Mouse (Mus musculus): ENCODE measurements around the gene Plekha7. TPM values are rescaled to one million over a fixed set of nuclear protein-coding genes. Genes with fewer than 3 reads are reported as not detected.
"Not testable (repeated sequence)": the region's sequence is repeated elsewhere in the genome, so short reads cannot be mapped to it uniquely, and the experiment has no call there.

The Plekha7 gene
- polyA plus RNA-seq, 1 experiment from 2014 or later, result 21.2 TPM

GRCm38 (mm10) chr7:116115991-116116390, 192.2 kb downstream of the Plekha7 start:
- Histone ChIP-seq H3K36me3 (no peaks in the 10 kb centered on the region), H3K9me3 (no peaks in the 10 kb centered on the region), H3K9ac (replicated peaks) (no peak overlapping the region), H3K4me3 (no peak overlapping the region), H3K4me2 (replicated peaks) (no peak overlapping the region), H3K4me1 (peaks cover 10% of the 10 kb centered on the region; the same call in 1 of the 2 replicates), H3K27ac (replicated peaks) (no peak overlapping the region), H3K27me3 (no peaks in the 10 kb centered on the region; the same call in 1 of the 2 replicates)
- 75% methylated on average over 2 of the region's 2 CpGs for WGBS
- no peak for ATAC-seq (ENCODE audit: low FRiP score, low read depth)

- WGBS, result 80% methylated on average over 12 of the region's 12 CpGs
- no peak overlapping the region for H3K27ac ChIP-seq (replicated peaks)
- H3K4me3 ChIP-seq, result no peak overlapping the region
- no peak for ATAC-seq (ENCODE audit: low FRiP score, low read depth)
- H3K4me2 ChIP-seq (replicated peaks), result no peak overlapping the region
- no peaks in the 10 kb centered on the region for H3K36me3 ChIP-seq
- H3K27me3 ChIP-seq, result no peaks in the 10 kb centered on the region; the same call in 1 of the 2 replicates
- H3K9ac ChIP-seq (replicated peaks), result no peak overlapping the region
- no peaks in the 10 kb centered on the region for H3K9me3 ChIP-seq
- 0 out of 2 replicates have a peak, but pooled peaks cover 5% of the 10 kb centered on the region for H3K4me1 ChIP-seq
Observed at GRCm38 (mm10) chr7:116115216-116115930, 192.8 kb downstream of the Plekha7 start.

GRCm38 (mm10) chr7:116111546-116111945, 196.6 kb downstream of the Plekha7 start:
- Histone ChIP-seq H3K36me3 (peaks cover 13% of the 10 kb centered on the region), H3K9ac (replicated peaks) (no peak overlapping the region), H3K4me1 (0 out of 2 replicates have a peak, but pooled peaks cover 2% of the 10 kb centered on the region), H3K4me2 (replicated peaks) (no peak overlapping the region), H3K27ac (replicated peaks) (no peak overlapping the region), H3K27me3 (no peaks in the 10 kb centered on the region; the same call in 1 of the 2 replicates), H3K4me3 (no peak overlapping the region), H3K9me3 (no peaks in the 10 kb centered on the region)
- no peak for ATAC-seq (ENCODE audit: low FRiP score, low read depth)
- 83% methylated on average over 6 of the region's 6 CpGs for WGBS

GRCm38 (mm10) chr7:116110661-116111060, 197.5 kb downstream of the Plekha7 start:
- Histone ChIP-seq H3K36me3 (peaks cover 22% of the 10 kb centered on the region), H3K27me3 (no peaks in the 10 kb centered on the region; the same call in 1 of the 2 replicates), H3K4me3 (no peak overlapping the region), H3K4me1 (0 out of 2 replicates have a peak, but pooled peaks cover 2% of the 10 kb centered on the region), H3K9me3 (no peaks in the 10 kb centered on the region), H3K27ac (replicated peaks) (no peak overlapping the region), H3K4me2 (replicated peaks) (no peak overlapping the region), H3K9ac (replicated peaks) (no peak overlapping the region)
- 79% methylated on average over 3 of the region's 3 CpGs for WGBS
- no peak for ATAC-seq (ENCODE audit: low FRiP score, low read depth)

GRCm38 (mm10) chr7:116103091-116103490, 205.1 kb downstream of the Plekha7 start:
- no peak overlapping the region for H3K4me2 ChIP-seq (replicated peaks)
- H3K27me3 ChIP-seq, result no peaks in the 10 kb centered on the region
- H3K9ac ChIP-seq (replicated peaks), result no peak overlapping the region
- H3K36me3 ChIP-seq, result peaks cover 73% of the 10 kb centered on the region
- 97% methylated on average over 9 of the region's 9 CpGs for WGBS
- no peak overlapping the region for H3K27ac ChIP-seq (replicated peaks)
- H3K4me1 ChIP-seq, result peaks cover 2% of the 10 kb centered on the region; the same call in 1 of the 2 replicates
- no peak for ATAC-seq (ENCODE audit: low FRiP score, low read depth)
- H3K4me3 ChIP-seq, result no peak overlapping the region
- H3K9me3 ChIP-seq, result no peaks in the 10 kb centered on the region

GRCm38 (mm10) chr7:116099952-116100528, 208.1 kb downstream of the Plekha7 start:
- H3K9me3 ChIP-seq, result no peaks in the 10 kb centered on the region
- peaks cover 45% of the 10 kb centered on the region for H3K36me3 ChIP-seq
- 89% methylated on average over 7 of the region's 7 CpGs for WGBS
- H3K4me1 ChIP-seq, result peaks cover 11% of the 10 kb centered on the region
- no peaks in the 10 kb centered on the region for H3K27me3 ChIP-seq
- no peak overlapping the region for H3K27ac ChIP-seq (replicated peaks)
- no peak overlapping the region for H3K9ac ChIP-seq (replicated peaks)
- no peak for ATAC-seq (ENCODE audit: low FRiP score, low read depth)
- no peak overlapping the region for H3K4me2 ChIP-seq (replicated peaks)
- no peak overlapping the region for H3K4me3 ChIP-seq

GRCm38 (mm10) chr7:116093466-116093850, 214.7 kb downstream of the Plekha7 start:
- peak overlapping the region; percentile 70 for H3K4me2 ChIP-seq (replicated peaks)
- no peaks in the 10 kb centered on the region for H3K36me3 ChIP-seq
- peak; percentile 86 for ATAC-seq (ENCODE audit: low FRiP score, low read depth)
- H3K9me3 ChIP-seq, result no peaks in the 10 kb centered on the region
- H3K27me3 ChIP-seq, result no peaks in the 10 kb centered on the region
- peak overlapping the region; percentile 65 for H3K4me3 ChIP-seq
- H3K4me1 ChIP-seq, result peaks cover 20% of the 10 kb centered on the region
- peak overlapping the region; percentile 87 for H3K9ac ChIP-seq (replicated peaks)
- WGBS, result under 1% methylated on average over 19 of the region's 19 CpGs
- H3K27ac ChIP-seq (replicated peaks), result peak overlapping the region; percentile 96

- Histone ChIP-seq H3K4me1 (peaks cover 20% of the 10 kb centered on the region), H3K9ac (replicated peaks) (peak overlapping the region; percentile 87), H3K36me3 (no peaks in the 10 kb centered on the region), H3K9me3 (no peaks in the 10 kb centered on the region), H3K4me3 (peak overlapping the region; percentile 65), H3K27ac (replicated peaks) (peak overlapping the region; percentile 96), H3K4me2 (replicated peaks) (peak overlapping the region; percentile 70), H3K27me3 (no peaks in the 10 kb centered on the region)
- under 1% methylated on average over 38 of the region's 38 CpGs for WGBS
- ATAC-seq (ENCODE audit: low FRiP score, low read depth), result peak; percentile 100
Observed at GRCm38 (mm10) chr7:116092710-116093465, 215.3 kb downstream of the Plekha7 start.

- H3K36me3 ChIP-seq, H3K9me3 ChIP-seq: not testable (repeated sequence)
- WGBS, result 95% methylated on average over 11 of the region's 11 CpGs
Observed at GRCm38 (mm10) chr7:116084366-116084765, 223.8 kb downstream of the Plekha7 start, which contains the start of gene Gm4353. Gene Gm4353, minus strand, starts transcription at chr7:116084635.

More at GRCm38 (mm10) chr7:116084366-116084765, 223.8 kb downstream of the Plekha7 start, which contains the start of gene Gm4353:
- not testable (repeated sequence) for ATAC-seq (ENCODE audit: low FRiP score, low read depth); H3K27me3 ChIP-seq; H3K4me3 ChIP-seq; H3K9ac ChIP-seq (replicated peaks); H3K4me1 ChIP-seq; H3K27ac ChIP-seq (replicated peaks); H3K4me2 ChIP-seq (replicated peaks)

All from midbrain, embryonic 12.5 days (tissue).